Mouse (Mus musculus): ENCODE results near the gene Lrrc4c.

DNA sequence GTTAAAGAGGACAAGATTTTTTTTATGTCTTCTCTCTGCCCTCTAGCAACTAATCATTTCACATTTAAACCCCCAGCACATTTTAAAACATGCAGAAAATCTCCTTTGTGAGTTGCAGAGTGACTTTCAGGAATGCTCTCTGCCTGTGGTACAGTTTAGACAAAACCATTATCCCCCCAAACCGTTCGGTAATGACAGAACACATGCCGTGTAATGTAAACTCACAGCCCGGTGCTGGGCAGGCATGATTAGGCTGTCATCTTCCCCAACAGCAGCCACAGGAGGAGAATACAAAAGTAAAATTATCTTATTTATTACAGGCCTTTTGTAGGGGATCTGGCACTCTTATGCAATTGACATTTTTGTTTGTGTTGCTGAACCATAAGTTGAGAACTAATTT, 349.1 kb downstream of the Lrrc4c start:
- TF ChIP-seq HCFC1 (IDR thresholded peaks at IDR 0.05; ENCODE audit: borderline replicate concordance, insufficient read depth, low read length) (no peak), MAFK (IDR thresholded peaks at IDR 0.05; ENCODE audit: insufficient read depth, low read depth, low read length) (no peak), CHD2 (IDR thresholded peaks at IDR 0.05; ENCODE audit: low read depth, low read length) (no peak), ZC3H11A (IDR thresholded peaks at IDR 0.05; ENCODE audit: borderline replicate concordance, low read depth, low read length) (no peak)

Data from ES-E14 (cell line).